Mouse (Mus musculus) embryo, embryonic 10.5 days (tissue): Measurements from ENCODE around the gene Gatad2a.

ENCODE experiments used
- DNase-seq: peaks from one replicate; pipeline ENCODE4 v3.0.0-alpha.2; 2015; ENCODE audit warnings: low spot score

Gene Gatad2a

DNA sequence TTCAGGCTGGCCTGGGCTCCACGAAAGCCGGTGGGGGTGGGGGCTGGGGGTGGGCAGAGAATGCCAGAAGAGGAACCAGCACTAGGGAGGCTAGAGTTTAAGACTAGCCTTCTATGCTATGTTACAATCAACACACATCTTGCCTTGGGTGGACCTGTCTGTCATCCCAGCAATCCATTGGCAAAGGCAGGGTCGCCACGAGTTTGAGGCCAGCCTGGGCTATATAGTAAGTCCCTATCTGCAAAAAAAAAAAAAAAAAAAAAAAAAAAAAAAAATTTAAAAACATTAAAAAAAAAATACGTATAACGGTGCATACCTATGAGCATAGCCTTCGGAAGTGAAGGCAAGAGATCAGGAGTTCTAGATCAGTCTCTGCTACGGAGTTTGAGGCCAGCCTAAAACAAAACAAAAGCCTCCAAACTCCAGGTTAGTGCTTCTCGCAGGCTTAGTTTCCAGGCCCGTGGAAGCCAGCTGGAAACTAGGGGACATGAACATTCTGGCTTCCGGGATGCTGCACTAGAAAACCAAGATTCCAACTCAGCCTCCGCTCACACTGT, 95.2 kb downstream of the Gatad2a start:
- DNase-seq: no peak

DNA sequence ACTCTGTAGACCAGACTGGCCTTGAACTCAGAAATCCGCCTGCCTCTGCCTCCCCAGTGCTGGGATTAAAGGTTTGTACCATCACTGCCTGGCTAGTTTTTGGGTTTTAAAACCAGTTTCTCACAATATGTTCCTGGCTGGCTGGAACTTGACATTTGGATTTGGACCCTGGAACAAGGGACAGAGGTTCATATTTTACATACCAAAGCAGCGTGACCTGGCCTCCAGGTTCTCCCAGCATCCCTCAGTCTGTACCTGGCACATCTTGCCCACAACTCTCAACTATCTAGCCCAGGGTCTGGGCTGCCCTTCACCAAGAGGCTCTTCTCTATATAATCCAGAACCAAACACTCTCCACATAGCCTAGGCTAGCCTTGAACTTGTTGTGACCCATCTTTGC, 96.3 kb downstream of the Gatad2a start:
- no peak for DNase-seq

DNA sequence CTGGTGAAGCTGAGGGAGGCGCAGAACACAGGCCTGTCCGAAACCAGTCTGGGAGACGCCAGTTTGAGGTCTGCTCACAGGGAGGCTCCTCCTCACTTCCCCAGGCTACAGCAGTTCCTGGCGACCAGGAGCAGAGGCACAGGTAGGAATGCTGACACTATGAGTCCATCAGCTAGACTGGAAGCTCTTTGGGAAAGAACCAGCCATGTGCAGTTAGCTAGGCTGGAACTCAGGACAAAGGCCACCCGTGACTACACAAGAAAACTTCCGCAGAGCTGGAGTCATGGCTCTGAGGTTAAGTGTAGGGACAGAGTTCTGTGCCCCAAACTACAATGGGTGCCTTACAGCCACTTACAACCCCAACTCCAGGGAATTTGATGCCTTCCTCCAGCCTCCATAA, 98.3 kb downstream of the Gatad2a start:
- DNase-seq: no peak

DNA sequence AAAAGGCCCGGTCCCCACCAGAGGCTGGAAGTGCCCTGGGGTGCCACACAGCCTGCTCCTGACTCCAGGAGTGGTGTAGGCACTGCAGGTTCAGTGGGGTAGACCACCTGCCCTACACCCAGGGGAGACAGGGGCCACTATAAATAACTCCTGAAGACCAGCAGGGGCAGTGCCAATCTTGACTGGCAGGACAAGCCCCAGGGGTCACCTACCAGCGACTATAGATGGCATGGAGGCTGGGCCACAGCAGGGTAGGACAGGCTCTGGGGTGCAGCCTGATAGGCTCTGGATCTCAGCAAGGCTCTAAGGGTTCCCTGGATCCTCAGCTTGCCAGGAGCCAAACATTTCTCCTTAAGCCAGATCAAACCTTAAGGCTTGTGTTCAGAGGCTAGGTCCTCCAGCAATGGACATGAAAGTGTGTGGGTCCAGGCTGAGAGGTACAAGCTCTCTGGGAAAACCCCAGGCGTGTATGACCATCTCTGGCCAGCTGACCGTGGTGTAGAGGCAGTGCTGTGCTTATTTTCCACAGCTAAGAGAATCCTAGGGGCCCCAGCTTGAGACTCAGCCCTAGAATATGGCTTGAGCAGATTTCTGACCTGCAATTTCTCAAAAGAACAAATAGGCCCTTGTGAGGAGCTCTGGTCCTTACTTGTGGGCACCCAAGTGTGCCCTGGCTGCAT, 100.3 kb downstream of the Gatad2a start:
- DNase-seq: no peak

DNA sequence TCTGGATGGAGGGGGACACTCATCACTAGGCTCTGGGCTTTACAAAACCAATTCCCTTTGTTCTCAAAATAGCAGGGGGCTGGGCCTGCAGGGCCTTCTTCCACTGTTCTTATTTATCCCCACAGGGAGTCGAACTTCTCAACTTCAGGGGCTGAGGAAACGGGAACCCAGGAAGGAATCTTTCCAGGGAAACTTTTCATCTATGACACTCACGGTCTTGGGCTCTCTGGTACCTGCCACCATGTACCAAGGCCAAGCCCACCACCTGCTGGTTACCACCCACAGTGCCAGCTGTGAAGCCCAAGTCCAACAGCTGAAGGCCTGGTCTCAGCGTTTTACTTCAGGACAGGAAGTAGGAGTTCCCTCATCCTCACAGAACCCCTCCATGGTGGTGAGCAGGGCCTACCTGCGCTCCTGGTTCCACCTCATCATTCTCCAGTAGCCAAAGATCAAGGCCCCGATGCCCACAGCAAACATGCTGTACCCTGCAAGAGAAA, 101.3 kb downstream of the Gatad2a start:
- no peak for DNase-seq

DNA sequence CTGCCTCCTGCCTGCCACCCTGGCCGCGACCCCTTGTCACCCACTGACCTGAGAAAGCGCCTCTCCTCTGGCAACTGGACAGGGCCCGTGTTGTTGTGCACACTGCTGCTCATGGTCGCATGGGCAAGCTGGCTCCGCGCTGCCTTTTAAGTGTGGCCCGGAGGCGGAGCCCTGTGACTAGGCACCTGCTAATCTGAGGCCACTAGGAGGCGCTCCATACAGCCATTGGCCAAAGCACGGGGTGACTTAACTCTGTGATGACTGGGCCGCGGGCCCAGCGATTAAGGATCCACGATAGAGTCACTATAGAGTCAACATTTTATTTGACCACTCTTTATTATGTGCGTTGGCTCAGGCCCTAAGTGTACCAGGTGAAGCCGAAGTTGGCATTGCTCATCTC, 102.3 kb downstream of the Gatad2a start:
- peak; percentile 86 for DNase-seq

DNA sequence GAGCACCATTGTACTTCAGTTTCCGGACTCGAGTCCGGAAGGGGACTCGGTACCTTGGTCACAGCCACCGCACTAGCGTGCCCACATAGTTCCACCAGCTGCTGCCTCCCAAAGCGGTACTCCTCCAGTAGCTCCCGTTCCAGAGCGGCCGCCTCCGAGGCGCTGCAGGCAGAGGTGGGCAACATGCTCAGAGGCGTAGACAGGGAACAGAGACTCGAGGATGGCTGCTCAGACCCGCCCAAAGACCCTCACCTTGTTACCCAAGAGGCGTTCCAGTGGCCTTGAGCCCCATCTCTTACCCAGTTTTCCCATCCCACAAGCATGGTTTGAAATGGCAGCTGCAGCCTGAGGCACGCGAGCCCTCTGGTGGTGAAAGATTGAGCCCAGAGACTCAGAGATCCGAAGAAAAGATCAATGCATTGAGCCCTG, 105.4 kb downstream of the Gatad2a start:
- peak; percentile 77 for DNase-seq

DNA sequence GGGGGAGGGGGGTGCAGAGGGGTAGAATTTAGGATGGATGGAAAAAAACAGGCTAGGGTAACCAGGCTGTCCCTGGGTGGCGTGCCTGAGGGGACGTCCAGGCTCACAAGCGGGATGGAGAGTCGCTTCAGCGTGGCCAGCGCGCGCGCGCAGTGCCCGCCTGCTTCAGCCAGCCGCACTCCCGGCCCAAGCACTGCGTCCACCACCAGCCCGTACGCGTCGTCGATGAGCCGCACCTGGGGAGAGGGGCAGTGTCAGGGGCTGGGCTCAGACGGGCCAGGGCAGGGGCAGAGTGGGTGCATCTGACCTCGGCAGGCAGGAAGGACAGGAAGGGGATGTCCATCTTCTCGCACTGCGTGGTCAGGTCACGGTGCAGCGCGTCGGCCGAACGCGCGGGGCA, 107.3 kb downstream of the Gatad2a start:
- DNase-seq: no peak

DNA sequence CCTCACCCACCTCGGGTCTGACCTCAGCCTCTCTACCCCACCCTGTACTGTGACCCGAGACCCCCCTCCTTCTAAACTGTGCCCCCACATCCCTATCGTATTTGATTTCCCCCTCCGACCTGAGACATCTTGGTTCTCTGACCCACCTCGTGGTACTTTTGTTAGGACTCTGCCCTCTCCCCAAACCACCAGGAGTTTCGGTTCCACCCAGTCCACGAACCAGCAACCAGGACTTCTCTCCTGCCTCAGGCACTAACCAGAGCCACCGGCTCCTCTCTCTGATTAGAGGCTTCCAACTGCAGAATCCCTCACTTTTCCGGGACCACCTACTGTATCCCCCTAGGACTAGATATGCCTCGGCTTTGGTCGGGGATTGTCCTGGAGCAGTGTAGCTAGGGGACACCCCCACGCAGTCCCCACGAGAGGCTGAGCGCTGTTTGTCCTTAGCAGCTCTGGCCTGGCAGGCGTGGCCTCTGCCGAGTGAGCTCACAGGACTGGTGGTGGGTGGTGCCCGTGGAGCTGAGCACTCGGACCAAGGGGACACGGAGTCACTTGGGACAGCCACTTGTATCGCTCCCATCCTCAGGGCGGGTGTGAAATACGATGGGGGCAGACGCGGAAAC, 107.8 kb downstream of the Gatad2a start:
- no peak for DNase-seq

DNA sequence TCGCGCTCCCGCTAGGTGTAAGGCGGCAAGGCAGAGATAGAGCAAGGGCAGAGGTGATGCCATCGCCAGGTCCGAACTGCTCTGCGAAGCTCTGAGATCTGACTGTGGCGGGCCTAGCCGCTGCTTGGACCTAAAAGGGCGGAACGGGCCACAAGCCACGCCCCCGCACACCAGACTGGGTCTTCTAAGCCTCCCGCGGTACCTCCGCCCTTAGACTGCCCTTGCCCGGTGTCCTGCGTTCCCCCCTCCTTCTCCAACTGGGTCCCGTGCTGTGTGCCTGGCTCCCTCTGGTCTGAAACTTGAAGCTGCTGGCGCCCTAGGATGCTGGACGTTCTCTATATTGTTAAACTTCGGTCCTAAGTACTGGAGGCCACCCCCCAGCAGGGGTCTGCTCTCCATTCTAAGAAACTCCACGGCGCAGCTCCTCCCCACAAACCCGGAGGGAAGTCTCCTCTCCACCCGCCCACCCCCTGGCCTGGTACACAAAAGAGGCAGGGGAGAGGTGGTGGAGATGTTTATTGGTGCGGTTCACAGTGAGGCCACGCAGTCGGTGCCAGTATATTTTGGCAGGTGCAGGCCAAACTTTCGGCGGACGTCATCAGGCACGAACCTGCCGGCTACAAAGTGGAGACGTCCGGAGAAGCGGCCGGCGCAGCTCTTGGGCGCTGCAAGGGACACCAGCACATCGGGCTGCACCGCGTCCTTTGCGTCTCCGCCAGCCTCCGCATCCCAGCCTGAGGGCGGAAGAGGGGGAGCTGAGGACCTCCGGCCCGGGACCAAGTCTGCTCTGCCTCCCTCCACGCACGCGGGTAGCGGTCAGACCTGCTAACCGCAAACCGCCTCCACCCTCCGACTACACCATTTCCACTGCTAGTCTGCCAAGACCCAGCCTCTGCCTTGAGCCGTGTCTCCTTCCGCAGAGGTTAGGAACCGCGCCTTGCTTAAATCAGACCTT, 108.6 kb downstream of the Gatad2a start, which contains the start of gene Cilp2:
Cilp2 (minus strand) TSS at position 399 of the 955 bp plus-strand sequence.
- no peak for DNase-seq

DNA sequence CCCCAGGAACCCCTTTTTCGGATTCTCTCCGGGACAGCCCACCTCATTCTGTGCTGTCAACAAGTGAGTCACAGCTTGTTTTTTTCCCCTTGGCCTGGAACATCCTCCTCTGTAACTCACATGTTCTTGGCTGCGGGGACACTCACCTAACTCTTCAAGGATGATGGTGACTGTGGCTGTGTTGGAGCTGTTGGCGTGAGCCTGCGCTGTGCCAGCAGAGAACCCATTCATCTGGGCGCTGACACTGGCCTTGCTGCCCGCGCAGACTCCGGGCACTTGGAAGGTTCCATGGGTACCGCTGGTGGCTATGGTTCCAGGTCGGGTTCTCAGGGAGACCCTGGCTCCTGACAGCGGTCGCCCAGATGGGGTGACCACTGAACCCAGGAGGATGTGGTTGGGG, 112.0 kb downstream of the Gatad2a start:
- DNase-seq: no peak

DNA sequence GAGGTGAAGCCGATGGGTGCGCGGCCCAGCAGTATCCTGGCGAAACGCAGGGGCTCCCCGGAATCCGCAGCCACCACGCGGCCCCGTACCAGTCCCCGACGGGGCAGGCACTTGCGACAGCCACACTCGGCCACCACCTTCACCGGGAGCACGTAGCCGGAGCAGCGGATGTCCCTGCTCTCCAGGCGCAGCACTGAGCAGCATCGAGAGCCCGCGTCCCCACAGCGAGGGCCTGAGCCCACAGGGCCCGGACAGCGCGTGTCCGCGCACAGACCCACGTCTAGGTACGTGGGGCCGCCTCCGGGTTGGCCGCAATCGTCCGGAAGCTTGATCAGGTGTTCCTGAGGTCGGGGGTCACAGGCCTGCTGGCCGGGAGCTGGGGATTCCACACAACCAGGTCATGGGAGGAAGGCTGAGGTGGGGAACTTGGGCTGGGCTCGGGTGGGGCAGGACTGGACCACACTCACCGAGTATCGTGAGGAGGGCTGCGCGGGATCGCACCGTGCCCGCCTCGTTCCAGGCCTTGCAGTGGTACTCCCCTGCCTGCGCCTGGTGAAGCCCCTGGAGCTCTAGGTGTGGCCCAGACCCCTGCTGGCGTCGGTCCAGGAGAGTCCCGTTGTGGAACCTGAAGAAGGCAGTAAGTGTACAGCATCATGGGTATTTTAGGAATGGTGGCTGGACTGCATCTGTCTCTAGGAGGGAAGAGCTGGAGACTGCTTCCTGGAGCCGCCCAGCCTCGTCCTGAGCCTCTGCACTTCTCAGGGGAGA, 113.2 kb downstream of the Gatad2a start:
- no peak for DNase-seq

DNA sequence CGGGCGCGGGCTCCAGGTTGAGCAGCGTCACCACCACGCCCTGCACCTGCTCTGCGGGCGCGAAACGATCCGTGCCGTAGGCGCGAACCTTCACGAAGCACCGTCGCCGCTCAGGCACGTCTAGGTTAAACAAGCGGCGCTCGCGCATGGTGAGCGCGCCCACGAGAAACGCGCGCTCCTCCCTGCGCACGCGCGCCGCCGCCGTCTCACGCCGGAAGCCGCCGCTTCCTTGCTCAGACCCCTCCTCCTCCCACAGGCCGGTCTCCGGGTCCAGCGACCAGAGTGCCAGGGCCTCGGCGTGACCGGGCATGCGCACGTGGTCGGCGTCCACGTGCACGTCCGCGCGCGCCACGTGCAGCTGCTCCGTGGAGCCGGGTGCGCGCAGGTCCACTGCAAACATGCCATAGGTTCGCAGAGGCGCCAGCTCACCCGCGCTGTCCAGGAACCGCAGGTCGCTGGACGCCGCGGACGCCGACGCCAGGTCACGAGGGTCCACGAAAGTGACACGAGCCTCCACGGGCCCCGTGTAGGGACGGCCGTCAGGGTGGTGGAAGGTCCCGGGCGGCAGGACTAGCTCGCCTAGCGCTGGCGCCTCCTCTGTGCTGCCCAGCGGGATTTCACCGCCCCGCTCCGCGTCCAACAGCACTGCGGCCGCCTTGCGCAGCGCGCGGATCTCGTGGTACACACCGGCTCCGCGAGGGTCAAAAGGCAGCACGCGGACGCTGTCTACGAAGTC, 114.0 kb downstream of the Gatad2a start:
- peak; percentile 65 for DNase-seq

DNA sequence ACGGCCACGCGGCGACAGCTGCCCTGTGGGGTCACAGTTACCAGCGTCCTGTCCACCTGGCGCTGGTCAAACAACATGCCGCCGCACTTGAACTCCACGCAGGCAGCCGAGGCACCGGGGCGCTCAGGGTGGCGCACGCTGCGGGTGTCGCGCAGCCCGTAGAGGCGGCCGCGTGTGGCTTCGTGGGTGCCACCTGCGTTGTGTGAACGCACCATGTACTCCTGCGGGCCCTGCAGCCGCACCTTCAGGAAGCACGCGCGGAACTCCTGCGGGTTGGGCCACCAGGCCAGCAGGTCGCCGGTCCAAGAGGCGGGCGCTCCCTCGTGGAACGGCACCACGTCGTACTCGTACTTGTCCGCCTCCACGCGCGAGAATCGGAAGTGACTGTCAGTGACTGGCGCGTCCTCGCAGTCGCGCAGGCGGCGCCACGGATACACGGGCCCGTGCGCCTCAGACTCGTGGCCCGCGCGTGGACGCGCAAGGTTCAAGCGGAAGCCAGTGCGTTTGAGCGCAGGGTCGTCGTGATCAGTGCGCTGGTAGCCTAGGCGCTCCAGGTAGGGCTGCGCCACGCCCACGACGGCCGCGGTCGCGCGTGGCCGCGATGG, 114.8 kb downstream of the Gatad2a start:
- DNase-seq: no peak

DNA sequence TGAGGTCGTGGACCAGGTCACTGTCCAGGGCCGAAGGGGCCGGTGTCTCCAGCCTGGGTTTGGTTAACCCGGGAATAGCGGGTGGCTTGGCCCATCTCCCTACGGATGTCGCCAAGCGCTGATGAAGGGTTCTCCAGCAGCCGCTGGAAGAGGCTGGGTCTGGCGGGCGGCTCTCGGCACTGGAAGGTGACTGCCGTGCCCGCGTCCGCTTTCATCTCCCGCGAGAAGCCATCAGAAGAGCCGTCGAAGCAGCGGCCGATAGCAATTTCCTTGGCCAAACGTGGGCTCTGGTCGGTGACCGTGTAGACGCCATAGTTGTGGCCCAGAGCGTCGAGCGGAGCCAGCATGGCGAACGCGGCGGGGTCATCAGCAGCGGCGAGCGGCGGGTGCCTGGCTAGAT, 115.3 kb downstream of the Gatad2a start:
- no peak for DNase-seq

DNA sequence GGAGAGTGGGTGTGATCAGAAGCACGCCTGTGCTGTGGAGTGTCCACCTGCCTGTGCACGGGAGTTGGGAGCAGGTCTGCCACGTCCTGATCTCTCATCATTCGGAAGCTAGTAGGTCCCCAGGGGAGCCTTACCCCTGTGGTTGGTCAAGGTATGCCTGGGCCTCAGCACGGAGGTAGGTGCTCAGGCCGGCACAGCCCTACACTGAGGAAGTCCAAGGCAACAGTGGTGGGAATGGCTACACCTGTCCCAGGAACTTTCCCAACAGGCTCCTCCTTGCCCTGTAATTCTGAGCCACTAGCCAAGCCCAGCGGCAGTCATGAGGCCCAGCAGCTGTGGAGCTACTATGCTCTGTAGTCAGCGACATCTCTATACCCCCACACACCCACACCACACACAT, 116.5 kb downstream of the Gatad2a start:
- DNase-seq: no peak

DNA sequence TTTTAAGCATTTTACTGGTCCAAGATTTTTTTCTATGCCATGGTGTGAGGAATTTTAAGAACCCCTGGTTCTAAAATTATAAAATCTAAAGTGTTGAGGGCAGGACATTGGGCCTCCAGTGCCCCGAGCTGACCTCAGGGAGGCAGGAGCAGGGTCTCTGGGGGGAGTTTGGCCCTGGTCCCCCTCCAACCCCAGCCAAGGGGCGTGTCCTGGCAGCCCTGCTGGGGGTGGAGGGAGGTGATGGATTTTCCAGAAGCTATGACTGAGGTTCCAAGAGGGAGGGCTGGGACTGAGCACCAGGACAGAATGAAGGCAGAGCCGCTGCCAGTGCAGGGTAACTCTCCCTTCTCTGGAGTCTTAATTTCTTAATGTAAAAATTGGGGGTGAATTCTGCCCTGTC, 118.2 kb downstream of the Gatad2a start:
- no peak for DNase-seq

DNA sequence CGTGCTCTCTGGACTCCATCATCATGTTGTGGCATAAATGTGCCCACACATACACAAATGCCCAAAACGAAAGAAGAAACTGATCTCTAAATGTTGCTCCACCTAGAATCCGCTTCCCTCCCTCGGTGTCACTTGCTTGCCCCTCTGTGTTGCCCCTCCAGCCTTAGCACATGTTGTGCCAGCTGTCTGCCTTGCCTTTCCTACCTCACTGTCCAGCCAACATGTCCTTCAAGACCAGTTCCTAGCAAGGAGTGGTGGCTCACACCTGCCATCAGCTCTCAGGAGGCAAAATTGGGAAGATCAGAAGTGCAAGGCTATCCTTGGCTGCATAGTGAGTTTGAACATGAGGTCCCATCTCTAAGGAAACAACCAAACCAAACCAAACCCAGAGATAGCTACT, 118.8 kb downstream of the Gatad2a start:
- no peak for DNase-seq

DNA sequence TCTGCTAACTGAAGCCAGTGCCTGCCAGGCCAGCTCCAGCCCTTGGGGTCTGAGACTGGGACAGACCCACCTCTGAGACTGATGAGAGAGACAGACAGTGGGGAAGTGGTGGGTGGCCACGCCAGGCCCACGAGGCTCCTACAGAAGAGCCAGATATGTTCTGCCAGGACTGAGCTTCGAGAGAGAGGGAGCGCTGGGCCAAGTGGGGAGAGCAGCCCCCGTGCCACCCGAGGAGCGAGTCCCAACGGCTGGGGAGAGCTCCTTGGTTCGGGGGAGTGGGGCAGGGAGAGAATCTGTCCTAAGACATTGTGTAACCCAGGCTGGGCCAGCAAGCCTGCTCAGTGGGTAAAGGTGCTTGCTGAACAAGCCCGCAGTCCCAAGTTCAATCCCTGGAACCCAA, 119.2 kb downstream of the Gatad2a start:
- DNase-seq: no peak

DNA sequence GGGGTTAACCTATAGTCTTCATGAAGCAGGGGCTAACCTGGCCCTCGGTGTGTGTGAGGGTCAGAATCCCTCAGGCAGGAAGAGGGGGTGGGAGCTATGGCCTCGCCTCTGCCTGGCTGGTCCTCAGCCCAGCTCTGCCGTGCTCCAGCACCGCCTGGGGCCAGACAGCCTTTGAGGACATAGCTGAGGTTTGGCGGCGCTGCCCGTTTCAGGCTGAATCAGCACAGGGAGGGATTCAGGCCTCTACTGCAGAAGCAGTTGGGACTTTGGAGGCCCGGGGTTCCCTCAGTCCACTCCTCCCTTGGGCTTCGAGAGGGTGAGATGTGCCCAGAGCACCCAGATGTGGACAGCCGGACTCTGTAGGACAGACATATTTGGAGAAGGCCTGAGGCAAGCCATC, 120.1 kb downstream of the Gatad2a start:
- DNase-seq: no peak
